Mouse (Mus musculus): ENCODE data around the gene Nol10. TPM values are rescaled to one million over a fixed set of nuclear protein-coding genes. Genes with fewer than 3 reads are reported as not detected.

The Nol10 gene
- polyA plus RNA-seq, 1 experiment: 6.4 TPM

- no peaks in the 10 kb centered on the region for H3K4me1 ChIP-seq (ENCODE audit: control insufficient read depth, insufficient read depth, insufficient read length, low read length)
- no peak overlapping the region for H3K4me3 ChIP-seq (ENCODE audit: insufficient read depth, low read depth, low read length)
- no peak overlapping the region for H3K27ac ChIP-seq (replicated peaks; ENCODE audit: low read depth, low read length)
Measured at GRCm38 (mm10) chr12:17376521-17376920, 28.3 kb downstream of the Nol10 start.

GRCm38 (mm10) chr12:17380991-17381390 is 32.7 kb downstream of the Nol10 start:
- H3K4me1 ChIP-seq (ENCODE audit: control insufficient read depth, insufficient read depth, insufficient read length, low read length): no peaks in the 10 kb centered on the region
- H3K4me3 ChIP-seq (ENCODE audit: insufficient read depth, low read depth, low read length): no peak overlapping the region
- 0 out of 2 replicates have a peak overlapping the region, but pooled peaks have one; percentile 4 for H3K27ac ChIP-seq (replicated peaks; ENCODE audit: low read depth, low read length)

- Histone ChIP-seq H3K4me3 (ENCODE audit: insufficient read depth, low read depth, low read length) (no peak overlapping the region), H3K27ac (replicated peaks; ENCODE audit: low read depth, low read length) (no peak overlapping the region), H3K4me1 (ENCODE audit: control insufficient read depth, insufficient read depth, insufficient read length, low read length) (no peaks in the 10 kb centered on the region)
Measured at GRCm38 (mm10) chr12:17382759-17383158, 34.5 kb downstream of the Nol10 start.

GRCm38 (mm10) chr12:17386896-17387295 is 38.6 kb downstream of the Nol10 start:
- no peak overlapping the region for H3K27ac ChIP-seq (replicated peaks; ENCODE audit: low read depth, low read length)
- H3K4me3 ChIP-seq (ENCODE audit: insufficient read depth, low read depth, low read length): no peak overlapping the region
- H3K4me1 ChIP-seq (ENCODE audit: control insufficient read depth, insufficient read depth, insufficient read length, low read length): peaks cover 5% of the 10 kb centered on the region; the same call in 1 of the 2 replicates

- no peak overlapping the region for H3K27ac ChIP-seq (replicated peaks; ENCODE audit: low read depth, low read length)
- no peak overlapping the region for H3K4me3 ChIP-seq (ENCODE audit: insufficient read depth, low read depth, low read length)
- peaks cover 5% of the 10 kb centered on the region; the same call in 1 of the 2 replicates for H3K4me1 ChIP-seq (ENCODE audit: control insufficient read depth, insufficient read depth, insufficient read length, low read length)
Measured at GRCm38 (mm10) chr12:17387332-17388135, 39.3 kb downstream of the Nol10 start.

GRCm38 (mm10) chr12:17388136-17388437 is 39.8 kb downstream of the Nol10 start:
- Histone ChIP-seq H3K4me1 (ENCODE audit: control insufficient read depth, insufficient read depth, insufficient read length, low read length) (peaks cover 5% of the 10 kb centered on the region; the same call in 1 of the 2 replicates), H3K27ac (replicated peaks; ENCODE audit: low read depth, low read length) (no peak overlapping the region), H3K4me3 (ENCODE audit: insufficient read depth, low read depth, low read length) (no peak overlapping the region)

- Histone ChIP-seq H3K27ac (replicated peaks; ENCODE audit: low read depth, low read length) (peak overlapping the region; percentile 70; the same call in 1 of the 2 replicates), H3K4me1 (ENCODE audit: control insufficient read depth, insufficient read depth, insufficient read length, low read length) (peaks cover 5% of the 10 kb centered on the region; the same call in 1 of the 2 replicates), H3K4me3 (ENCODE audit: insufficient read depth, low read depth, low read length) (no peak overlapping the region)
Measured at GRCm38 (mm10) chr12:17390036-17390435, 41.8 kb downstream of the Nol10 start.

- peaks cover 5% of the 10 kb centered on the region; the same call in 1 of the 2 replicates for H3K4me1 ChIP-seq (ENCODE audit: control insufficient read depth, insufficient read depth, insufficient read length, low read length)
- H3K4me3 ChIP-seq (ENCODE audit: insufficient read depth, low read depth, low read length): no peak overlapping the region
- H3K27ac ChIP-seq (replicated peaks; ENCODE audit: low read depth, low read length): peak overlapping the region; percentile 35
Measured at GRCm38 (mm10) chr12:17390510-17390909, 42.3 kb downstream of the Nol10 start.

GRCm38 (mm10) chr12:17393148-17393547 is 44.9 kb downstream of the Nol10 start:
- peaks cover 5% of the 10 kb centered on the region; the same call in 1 of the 2 replicates for H3K4me1 ChIP-seq (ENCODE audit: control insufficient read depth, insufficient read depth, insufficient read length, low read length)
- no peak overlapping the region for H3K27ac ChIP-seq (replicated peaks; ENCODE audit: low read depth, low read length)
- H3K4me3 ChIP-seq (ENCODE audit: insufficient read depth, low read depth, low read length): no peak overlapping the region

GRCm38 (mm10) chr12:17397150-17397549 is 48.9 kb downstream of the Nol10 start:
- no peaks in the 10 kb centered on the region for H3K4me1 ChIP-seq (ENCODE audit: control insufficient read depth, insufficient read depth, insufficient read length, low read length)
- no peak overlapping the region for H3K27ac ChIP-seq (replicated peaks; ENCODE audit: low read depth, low read length)
- H3K4me3 ChIP-seq (ENCODE audit: insufficient read depth, low read depth, low read length): no peak overlapping the region

GRCm38 (mm10) chr12:17401419-17401818 is 53.2 kb downstream of the Nol10 start:
- no peak overlapping the region for H3K4me3 ChIP-seq (ENCODE audit: insufficient read depth, low read depth, low read length)
- H3K4me1 ChIP-seq (ENCODE audit: control insufficient read depth, insufficient read depth, insufficient read length, low read length): no peaks in the 10 kb centered on the region
- H3K27ac ChIP-seq (replicated peaks; ENCODE audit: low read depth, low read length): no peak overlapping the region

- H3K27ac ChIP-seq (replicated peaks; ENCODE audit: low read depth, low read length): no peak overlapping the region
- no peak overlapping the region for H3K4me3 ChIP-seq (ENCODE audit: insufficient read depth, low read depth, low read length)
- no peaks in the 10 kb centered on the region for H3K4me1 ChIP-seq (ENCODE audit: control insufficient read depth, insufficient read depth, insufficient read length, low read length)
Measured at GRCm38 (mm10) chr12:17402116-17402515, 53.9 kb downstream of the Nol10 start.

- H3K4me1 ChIP-seq (ENCODE audit: control insufficient read depth, insufficient read depth, insufficient read length, low read length): no peaks in the 10 kb centered on the region
- no peak overlapping the region for H3K27ac ChIP-seq (replicated peaks; ENCODE audit: low read depth, low read length)
- no peak overlapping the region for H3K4me3 ChIP-seq (ENCODE audit: insufficient read depth, low read depth, low read length)
Measured at GRCm38 (mm10) chr12:17403998-17404397, 55.7 kb downstream of the Nol10 start.

- Histone ChIP-seq H3K4me1 (ENCODE audit: control insufficient read depth, insufficient read depth, insufficient read length, low read length) (peaks cover under 1% of the 10 kb centered on the region; the same call in 1 of the 2 replicates), H3K27ac (replicated peaks; ENCODE audit: low read depth, low read length) (no peak overlapping the region), H3K4me3 (ENCODE audit: insufficient read depth, low read depth, low read length) (no peak overlapping the region)
Measured at GRCm38 (mm10) chr12:17406825-17407224, 58.6 kb downstream of the Nol10 start.

GRCm38 (mm10) chr12:17408312-17408711 is 60.1 kb downstream of the Nol10 start:
- peaks cover 2% of the 10 kb centered on the region; the same call in 1 of the 2 replicates for H3K4me1 ChIP-seq (ENCODE audit: control insufficient read depth, insufficient read depth, insufficient read length, low read length)
- H3K4me3 ChIP-seq (ENCODE audit: insufficient read depth, low read depth, low read length): no peak overlapping the region
- H3K27ac ChIP-seq (replicated peaks; ENCODE audit: low read depth, low read length): no peak overlapping the region

- Histone ChIP-seq H3K4me3 (ENCODE audit: insufficient read depth, low read depth, low read length) (no peak overlapping the region), H3K27ac (replicated peaks; ENCODE audit: low read depth, low read length) (no peak overlapping the region), H3K4me1 (ENCODE audit: control insufficient read depth, insufficient read depth, insufficient read length, low read length) (peaks cover 6% of the 10 kb centered on the region)
Measured at GRCm38 (mm10) chr12:17411242-17411641, 63.0 kb downstream of the Nol10 start.
